Mouse (Mus musculus) MEL (cell line): ENCODE data around the gene Cfl1. TPM values are rescaled to one million over a fixed set of nuclear protein-coding genes. Genes with fewer than 3 reads are reported as not detected.

ENCODE experiments used
- DNase-seq: peaks from one replicate; pipeline ENCODE4 v3.0.0; 2011; ENCODE audit warnings: low read depth, low spot score
- H3K27ac ChIP-seq: 2 replicates; pipeline ENCODE4 v1.5.1; 2012; ENCODE audit warnings: low read depth, mild to moderate bottlenecking, control low read depth, low read length, moderate library complexity; ENCODE audit not compliant: control insufficient read depth
- H3K27me3 ChIP-seq, 2 experiments: fragments of 150-350 bp in 1 of 2; sonication (generic) in 1 of 2; 2 replicates each; pipeline ENCODE4 v1.6.1; 2012; ENCODE audit warnings: low read length in 2 of 2, mild to moderate bottlenecking in 2 of 2, improper control_type of control experiment in 1 of 2, moderate library complexity in 1 of 2; ENCODE audit not compliant: insufficient read depth in 2 of 2, control insufficient read depth in 1 of 2
- H3K36me3 ChIP-seq, 2 experiments: 2 replicates each; pipeline ENCODE4 v1.6.1; 2012 to 2014; ENCODE audit warnings: low read length in 2 of 2, improper control_type of control experiment in 1 of 2, inconsistent platforms in 1 of 2, mild to moderate bottlenecking in 1 of 2; ENCODE audit not compliant: insufficient read depth in 2 of 2, control insufficient read depth in 1 of 2
- H3K4me1 ChIP-seq, 2 experiments: fragments of 150-350 bp in 1 of 2; sonication (generic) in 1 of 2; 2 replicates each; pipeline ENCODE4 v1.6.1; 2012; ENCODE audit warnings: low read length in 2 of 2, improper control_type of control experiment in 1 of 2, mild to moderate bottlenecking in 1 of 2; ENCODE audit not compliant: insufficient read depth in 2 of 2, control insufficient read depth in 1 of 2
- H3K4me3 ChIP-seq, 2 experiments: fragments of 150-350 bp in 1 of 2; sonication (generic) in 1 of 2; 2 replicates each; pipeline ENCODE4 v1.5.1; 2012; ENCODE audit warnings: low read depth in 2 of 2, low read length in 2 of 2, mild to moderate bottlenecking in 2 of 2, moderate library complexity in 2 of 2, control low read depth in 1 of 2, improper control_type of control experiment in 1 of 2; ENCODE audit not compliant: control insufficient read depth in 1 of 2, insufficient read depth in 1 of 2
- H3K79me2 ChIP-seq: 2 replicates; pipeline ENCODE4 v1.6.1; 2012; ENCODE audit warnings: mild to moderate bottlenecking, low read length, moderate library complexity; ENCODE audit not compliant: control insufficient read depth, poor library complexity, insufficient read depth
- H3K9ac ChIP-seq: 2 replicates; pipeline ENCODE4 v1.6.1; 2012; ENCODE audit warnings: low read depth, mild to moderate bottlenecking, control low read depth, low read length, moderate library complexity; ENCODE audit not compliant: control insufficient read depth, poor library complexity, severe bottlenecking
- H3K9me3 ChIP-seq: fragments of 150-350 bp; sonication (generic); replicated peaks from 2 replicates; pipeline ENCODE4 v1.6.1; 2012; ENCODE audit warnings: mild to moderate bottlenecking, low read length, improper control_type of control experiment, moderate library complexity; ENCODE audit not compliant: insufficient read depth
- BHLHE40 ChIP-seq: IDR thresholded peaks from 2 replicates; pipeline ENCODE4 v1.6.1; 2012; ENCODE audit warnings: low read depth, mild to moderate bottlenecking, inconsistent platforms, low read length, improper control_type of control experiment, borderline replicate concordance
- CTCF ChIP-seq, 3 experiments: IDR thresholded peaks in 2 of 3; conservative IDR thresholded peaks in 1 of 3; 2 replicates each; pipeline ENCODE4 v1.5.1; 2011 to 2012; ENCODE audit warnings: low read length in 3 of 3, low read depth in 2 of 3, mild to moderate bottlenecking in 2 of 3, improper control_type of control experiment in 1 of 3, inconsistent platforms in 1 of 3, mixed read lengths in 1 of 3, moderate library complexity in 1 of 3; ENCODE audit not compliant: control insufficient read depth in 1 of 3, insufficient read depth in 1 of 3, poor library complexity in 1 of 3, severe bottlenecking in 1 of 3
- GABPA ChIP-seq: IDR thresholded peaks from 2 replicates; pipeline ENCODE4 v1.6.1; 2012; ENCODE audit warnings: low read depth, mild to moderate bottlenecking, inconsistent platforms, low read length, improper control_type of control experiment, moderate library complexity
- JUND ChIP-seq: IDR thresholded peaks from 2 replicates; pipeline ENCODE4 v1.6.1; 2011; ENCODE audit warnings: low read depth, mild to moderate bottlenecking, improper control_type of control experiment, low read length
- KAT2A ChIP-seq: conservative IDR thresholded peaks from 2 replicates; pipeline ENCODE4 v1.6.1; 2012; ENCODE audit warnings: low read depth, low read length, improper control_type of control experiment, inconsistent platforms
- MAX ChIP-seq: IDR thresholded peaks from 2 replicates; pipeline ENCODE4 v1.6.1; 2011; ENCODE audit warnings: low read length, improper control_type of control experiment
- MAZ ChIP-seq: IDR thresholded peaks from 2 replicates; pipeline ENCODE4 v1.6.1; 2012; ENCODE audit warnings: low read depth, mild to moderate bottlenecking, inconsistent platforms, low read length, improper control_type of control experiment
- MXI1 ChIP-seq: IDR thresholded peaks from 2 replicates; pipeline ENCODE4 v1.6.1; 2011; ENCODE audit warnings: mild to moderate bottlenecking, low read depth, low read length, improper control_type of control experiment
- NRF1 ChIP-seq: IDR thresholded peaks from 2 replicates; pipeline ENCODE4 v1.6.1; 2014; ENCODE audit warnings: low read depth, mild to moderate bottlenecking, inconsistent platforms, low read length, improper control_type of control experiment, moderate library complexity; ENCODE audit not compliant: poor library complexity, insufficient read depth, severe bottlenecking
- POLR2A ChIP-seq, 2 experiments: IDR thresholded peaks; 2 replicates each; pipeline ENCODE4 v1.6.1; 2011 to 2012; ENCODE audit warnings: low read length in 2 of 2, mild to moderate bottlenecking in 2 of 2, control low read depth in 1 of 2, improper control_type of control experiment in 1 of 2, low read depth in 1 of 2, moderate library complexity in 1 of 2; ENCODE audit not compliant: control insufficient read depth in 1 of 2, insufficient read depth in 1 of 2, poor library complexity in 1 of 2
- POLR2AphosphoS5 ChIP-seq: IDR thresholded peaks from 2 replicates; pipeline ENCODE4 v1.6.1; 2012; ENCODE audit warnings: low read depth, borderline replicate concordance, mild to moderate bottlenecking, inconsistent platforms, low read length, moderate library complexity, mixed read lengths
- RAD21 ChIP-seq: IDR thresholded peaks from 2 replicates; pipeline ENCODE4 v1.6.1; 2011; ENCODE audit warnings: mild to moderate bottlenecking, low read depth, low read length, improper control_type of control experiment
- SIN3A ChIP-seq: IDR thresholded peaks from 2 replicates; pipeline ENCODE4 v1.6.1; 2012; ENCODE audit warnings: low read length, improper control_type of control experiment, inconsistent platforms
- SMC3 ChIP-seq: IDR thresholded peaks from 2 replicates; pipeline ENCODE4 v1.6.1; 2011; ENCODE audit warnings: low read depth, low read length, improper control_type of control experiment
- TAL1 ChIP-seq: IDR thresholded peaks from 2 replicates; pipeline ENCODE4 v1.6.1; 2012; ENCODE audit warnings: mild to moderate bottlenecking, inconsistent platforms, low read length, moderate library complexity, mixed read lengths
- TBP ChIP-seq: IDR thresholded peaks from 2 replicates; pipeline ENCODE4 v1.8.0; 2011; ENCODE audit warnings: low read depth, low read length, improper control_type of control experiment
- TCF12 ChIP-seq: IDR thresholded peaks from 2 replicates; pipeline ENCODE4 v1.6.1; 2014; ENCODE audit warnings: low read depth, mild to moderate bottlenecking, inconsistent platforms, low read length, improper control_type of control experiment, moderate library complexity
- USF1 ChIP-seq: IDR thresholded peaks from 2 replicates; pipeline ENCODE4 v1.6.1; 2014; ENCODE audit warnings: low read depth, mild to moderate bottlenecking, inconsistent platforms, low read length, improper control_type of control experiment, moderate library complexity
- USF2 ChIP-seq, 2 experiments: IDR thresholded peaks; 2 replicates each; pipeline ENCODE4 v1.6.1; 2011 to 2012; ENCODE audit warnings: improper control_type of control experiment in 2 of 2, low read length in 2 of 2, borderline replicate concordance in 1 of 2, inconsistent platforms in 1 of 2, low read depth in 1 of 2, mild to moderate bottlenecking in 1 of 2; ENCODE audit not compliant: insufficient read depth in 1 of 2
- ZC3H11A ChIP-seq: IDR thresholded peaks from 2 replicates; pipeline ENCODE4 v1.6.1; 2012; ENCODE audit warnings: low read depth, mild to moderate bottlenecking, inconsistent platforms, low read length, improper control_type of control experiment
- ZKSCAN1 ChIP-seq: IDR thresholded peaks from 2 replicates; pipeline ENCODE4 v1.6.1; 2012; ENCODE audit warnings: low read depth, mild to moderate bottlenecking, inconsistent platforms, low read length, improper control_type of control experiment, moderate library complexity
- ZNF384 ChIP-seq: IDR thresholded peaks from 2 replicates; pipeline ENCODE4 v1.6.1; 2012; ENCODE audit warnings: low read depth, mild to moderate bottlenecking, inconsistent platforms, low read length, improper control_type of control experiment
- polyA plus RNA-seq, 2 experiments: library from polyadenylated mRNA; stranded (reverse) in 1 of 2; unstranded in 1 of 2; fragments of >175 nt in 1 of 2; fragments of >200 nt in 1 of 2; gene quantifications; 2 replicates each; pipeline versions ENCODE4 v1.2.1 to v1.2.4; 2012; ENCODE audit warnings: low replicate concordance in 2 of 2, low read depth in 1 of 2; ENCODE audit not compliant: insufficient read length in 2 of 2, insufficient read depth in 1 of 2, missing spikeins in 1 of 2
- total RNA-seq: library from RNA; depleted of rRNA; stranded (reverse); fragments of 300-350 nt; gene quantifications from 2 replicates; pipeline ENCODE4 v1.2.3, GENCODE M21; 2012

The Cfl1 gene
- total and polyA plus RNA-seq, 3 experiments: 880 to 2,037 TPM; not detected in 1

DNA sequence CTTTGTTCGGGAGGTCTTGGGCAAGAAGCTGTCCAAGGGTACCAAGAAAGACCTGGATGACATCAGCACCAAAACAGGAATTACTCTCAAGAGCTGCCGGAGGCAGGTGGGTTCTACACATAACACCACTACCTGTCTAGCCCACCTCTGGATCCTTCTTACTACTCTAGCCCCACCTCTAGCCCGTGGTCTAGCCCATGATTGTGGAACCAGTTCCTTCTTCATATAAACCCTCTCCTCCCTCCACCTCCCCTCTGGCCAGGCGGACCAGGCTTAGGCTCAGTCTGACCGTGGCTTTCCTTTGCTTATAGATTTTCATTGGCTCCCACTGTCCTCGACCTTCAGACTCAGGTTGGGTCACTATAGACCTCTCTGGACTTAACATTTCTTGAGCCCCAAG, 28.8 kb upstream of the Cfl1 start:
- Histone ChIP-seq H3K36me3 (peaks cover 0 to 3% of the 10 kb centered on the region in 2 experiments; a peak in 2 of 4 replicates), H3K27ac (no peak overlapping the region), H3K79me2 (peaks cover 11% of the 10 kb centered on the region), H3K27me3 (no peaks in the 10 kb centered on the region), H3K4me1 (peaks cover 0 to 22% of the 10 kb centered on the region in 2 experiments), H3K9ac (peak overlapping the region; percentile 89; the same call in 1 of the 2 replicates), H3K4me3 (peak overlapping the region; percentile 95 to 99; a peak in 2 of 4 replicates), H3K9me3 (no peaks in the 10 kb centered on the region)
- TF ChIP-seq POLR2AphosphoS5 (no peak), ZNF384 (no peak), RAD21 (no peak), SIN3A (no peak), JUND (no peak), NRF1 (no peak), MXI1 (no peak), KAT2A (no peak), CTCF (IDR thresholded peaks at IDR 0.05 in 2 of 3, conservative IDR thresholded peaks at IDR 0.05 in 1 of 3; ENCODE audit: control insufficient read depth in 1 of 3, insufficient read depth in 1 of 3, low read depth in 2 of 3, low read length in 3 of 3, poor library complexity in 1 of 3, severe bottlenecking in 1 of 3) (no peak), GABPA (no peak), POLR2A (IDR thresholded peaks at IDR 0.05; ENCODE audit: control insufficient read depth in 1 of 2, insufficient read depth in 1 of 2, low read depth in 1 of 2, low read length in 2 of 2, poor library complexity in 1 of 2) (no peak)
- DNase-seq: no peak

DNA sequence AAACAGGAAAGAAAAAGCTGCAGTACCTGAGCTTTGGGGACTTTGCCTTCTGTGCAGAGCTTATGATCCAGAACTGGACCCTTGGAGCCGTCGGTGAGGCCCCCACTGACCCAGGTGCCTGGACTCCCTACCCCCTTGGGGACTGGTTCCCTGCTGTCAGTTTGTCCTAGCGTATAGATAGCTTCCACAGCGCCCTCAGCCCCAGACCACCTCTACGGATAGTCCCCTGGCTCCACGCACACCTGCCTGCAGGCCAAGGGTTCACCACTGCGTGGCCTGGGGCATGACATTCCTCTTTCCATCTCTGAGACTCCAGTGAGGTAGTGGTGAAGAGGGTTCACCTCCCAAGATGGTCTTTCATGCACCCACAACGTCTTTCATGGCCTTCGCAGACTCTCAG, 27.0 kb upstream of the Cfl1 start:
- DNase-seq: no peak
- Histone ChIP-seq H3K4me1 (peaks cover 0 to 25% of the 10 kb centered on the region in 2 experiments), H3K36me3 (peaks cover 0 to 3% of the 10 kb centered on the region in 2 experiments; a peak in 2 of 4 replicates), H3K79me2 (peaks cover 4% of the 10 kb centered on the region), H3K4me3 (no peak overlapping the region), H3K9ac (no peak overlapping the region), H3K9me3 (no peaks in the 10 kb centered on the region), H3K27me3 (no peaks in the 10 kb centered on the region), H3K27ac (no peak overlapping the region)
- TF ChIP-seq POLR2A (IDR thresholded peaks at IDR 0.05; ENCODE audit: control insufficient read depth in 1 of 2, insufficient read depth in 1 of 2, low read depth in 1 of 2, low read length in 2 of 2, poor library complexity in 1 of 2) (no peak), TAL1 (no peak), MAX (no peak), GABPA (no peak), ZKSCAN1 (no peak), TCF12 (no peak), MXI1 (no peak), USF2 (IDR thresholded peaks at IDR 0.05; ENCODE audit: borderline replicate concordance in 1 of 2, insufficient read depth in 1 of 2, low read depth in 1 of 2, low read length in 2 of 2) (no peak), SIN3A (no peak), USF1 (no peak), SMC3 (no peak), POLR2AphosphoS5 (no peak), TBP (no peak), JUND (no peak), BHLHE40 (no peak), MAZ (no peak), ZC3H11A (no peak)
